Mouse (Mus musculus) macrophage (primary cell): ENCODE results near the gene Ube2e3. TPM values are rescaled to one million over a fixed set of nuclear protein-coding genes. Genes with fewer than 3 reads are reported as not detected.

Source experiments
- H3K27ac ChIP-seq: fragments of 350-480 bp; formaldehyde crosslinking; 2 replicates; pipeline ENCODE4 v1.9.0; 2021
- H3K36me3 ChIP-seq: fragments of 350-480 bp; formaldehyde crosslinking; 2 replicates; pipeline ENCODE4 v1.9.0; 2021; ENCODE audit errors: inconsistent target
- H3K4me3 ChIP-seq: fragments of 350-480 bp; formaldehyde crosslinking; 2 replicates; pipeline ENCODE4 v1.9.0; 2021; ENCODE audit errors: inconsistent target
- H3K79me2 ChIP-seq: fragments of 350-480 bp; formaldehyde crosslinking; 2 replicates; pipeline ENCODE4 v1.9.0; 2021; ENCODE audit errors: inconsistent target
- WGBS: methylation state at CpG from one replicate; pipeline ENCODE4 v1.1.7; 2026; ENCODE audit warnings: inconsistent platforms; ENCODE audit not compliant: missing documents; 5-methylcytosine and 5-hydroxymethylcytosine counted together
- polyA plus RNA-seq: library from polyadenylated mRNA; stranded (reverse); fragments of 250-400 nt; gene quantifications from 3 replicates; pipeline ENCODE4 v1.2.4, GENCODE M21; 2018; ENCODE audit warnings: inconsistent platforms

Gene Ube2e3
- polyA plus RNA-seq, 1 experiment from 2014 or later: 26.6 TPM

GRCm38 (mm10) chr2:78869721-78870442, 2.0 kb downstream of the Ube2e3 start:
- WGBS: 2% methylated on average over 31 of the region's 35 CpGs
- Histone ChIP-seq H3K36me3 (no peaks in the 10 kb centered on the region), H3K27ac (no peak overlapping the region), H3K4me3 (peak overlapping the region; percentile 58), H3K79me2 (peaks cover 40% of the 10 kb centered on the region)

GRCm38 (mm10) chr2:78870443-78871025, 2.6 kb downstream of the Ube2e3 start:
- Histone ChIP-seq H3K36me3 (no peaks in the 10 kb centered on the region), H3K79me2 (peaks cover 47% of the 10 kb centered on the region), H3K27ac (no peak overlapping the region), H3K4me3 (peak overlapping the region; percentile 58)
- 14% methylated on average over 10 of the region's 10 CpGs for WGBS

DNA sequence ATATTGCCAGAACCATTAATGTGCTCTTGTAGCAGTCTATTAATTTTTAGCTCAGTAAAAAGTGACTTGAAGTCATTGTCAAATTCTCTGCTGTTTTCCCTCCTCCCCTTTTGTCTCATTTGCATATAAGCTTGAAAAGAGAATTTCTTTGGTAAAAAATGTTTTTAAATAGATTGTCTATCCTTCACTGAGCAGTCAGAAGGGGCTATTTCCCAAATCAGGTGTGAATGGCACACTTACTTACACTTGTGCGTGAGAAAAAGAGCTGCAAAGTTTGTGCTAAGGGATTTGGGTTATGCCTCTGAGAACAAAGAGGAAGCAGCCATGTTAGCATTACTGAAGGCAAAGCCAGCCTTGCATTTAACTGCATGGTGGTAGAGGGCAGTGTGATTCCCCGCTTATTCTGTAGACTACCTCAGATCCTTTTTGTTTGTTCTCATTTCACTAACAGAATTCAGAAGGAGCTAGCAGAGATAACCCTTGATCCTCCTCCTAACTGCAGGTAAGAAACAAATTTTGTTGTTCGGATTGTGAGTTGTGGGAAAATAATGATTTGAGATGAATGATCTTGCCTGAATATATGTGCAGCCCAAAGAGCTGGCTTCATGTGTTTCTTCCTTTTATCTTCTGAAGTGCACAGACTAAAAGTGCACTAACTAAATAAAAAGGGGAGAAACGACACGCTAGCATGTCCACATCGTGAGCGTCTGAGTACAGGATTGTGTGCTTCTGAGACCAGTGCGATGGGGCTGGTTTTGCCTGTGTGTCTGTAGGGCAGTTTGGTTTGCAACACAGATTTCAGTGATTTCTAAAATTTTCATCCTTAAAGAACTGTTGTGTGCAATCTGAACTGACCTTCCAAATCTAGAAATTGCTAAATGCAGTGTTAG, 4.3 kb downstream of the Ube2e3 start:
- WGBS: 44% methylated on average over 8 of the region's 8 CpGs
- H3K27ac ChIP-seq: no peak overlapping the region

DNA sequence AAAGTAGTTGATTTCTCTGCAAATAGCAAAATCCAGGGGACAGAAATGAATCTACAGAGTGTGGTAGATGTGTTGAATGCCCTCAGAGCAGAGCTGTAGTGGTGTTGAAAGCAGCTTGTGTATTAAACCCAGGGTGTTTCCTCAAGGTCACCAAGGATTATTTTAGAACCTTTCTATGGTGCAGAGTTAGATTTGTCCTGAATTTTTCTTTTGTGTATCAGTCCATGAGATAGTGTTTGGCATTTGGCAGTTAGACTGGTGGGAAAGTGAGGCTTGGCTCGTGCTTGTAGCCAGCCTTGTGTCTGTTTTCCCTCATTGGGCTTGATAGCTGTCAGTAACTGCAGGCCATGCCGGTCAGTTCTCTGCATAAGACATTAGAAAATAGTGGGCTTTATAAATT, 6.0 kb downstream of the Ube2e3 start:
- no peak overlapping the region for H3K27ac ChIP-seq
- H3K79me2 ChIP-seq: peaks cover 81% of the 10 kb centered on the region
- H3K4me3 ChIP-seq: no peak overlapping the region
- 89% methylated on average over 2 of the region's 2 CpGs for whole genome bisulfite sequencing
- no peaks in the 10 kb centered on the region for H3K36me3 ChIP-seq

More for the DNA sequence above, 4.3 kb downstream of the Ube2e3 start:
- Histone ChIP-seq H3K4me3 (no peak overlapping the region), H3K36me3 (no peaks in the 10 kb centered on the region), H3K79me2 (peaks cover 63% of the 10 kb centered on the region)

DNA sequence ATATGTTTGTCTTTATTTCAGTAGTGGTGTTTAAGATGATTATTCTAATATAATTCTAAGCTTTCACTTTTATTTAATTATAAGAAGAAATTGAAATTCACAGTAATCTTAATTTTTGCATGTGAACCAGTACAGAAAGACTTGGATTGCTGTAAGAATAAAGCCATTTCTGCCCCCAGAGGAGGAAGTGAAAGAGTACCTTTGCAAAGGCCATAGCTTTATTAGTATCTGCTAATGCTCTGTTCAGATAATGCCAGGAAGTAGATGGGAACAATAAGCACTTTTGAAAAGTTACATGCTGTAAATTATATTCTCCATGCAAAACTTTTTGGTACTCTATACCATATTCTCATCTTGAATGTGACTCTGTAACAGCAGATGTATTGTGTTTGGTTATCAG, 8.1 kb downstream of the Ube2e3 start:
- Histone ChIP-seq H3K36me3 (no peaks in the 10 kb centered on the region), H3K4me3 (no peak overlapping the region), H3K79me2 (peaks cover 90% of the 10 kb centered on the region), H3K27ac (no peak overlapping the region)

- Histone ChIP-seq H3K79me2 (peaks cover 100% of the 10 kb centered on the region), H3K36me3 (no peaks in the 10 kb centered on the region), H3K27ac (no peak overlapping the region), H3K4me3 (no peak overlapping the region)
- 88% methylated on average over 1 of the region's 1 CpGs for WGBS
These were observed 14.1 kb downstream of the Ube2e3 start for GRCm38 (mm10) chr2:78882068-78882467.

GRCm38 (mm10) chr2:78882743-78883433, 15.0 kb downstream of the Ube2e3 start:
- Histone ChIP-seq H3K79me2 (peaks cover 100% of the 10 kb centered on the region), H3K27ac (no peak overlapping the region), H3K36me3 (no peaks in the 10 kb centered on the region), H3K4me3 (no peak overlapping the region)
- 97% methylated on average over 3 of the region's 3 CpGs for WGBS

DNA sequence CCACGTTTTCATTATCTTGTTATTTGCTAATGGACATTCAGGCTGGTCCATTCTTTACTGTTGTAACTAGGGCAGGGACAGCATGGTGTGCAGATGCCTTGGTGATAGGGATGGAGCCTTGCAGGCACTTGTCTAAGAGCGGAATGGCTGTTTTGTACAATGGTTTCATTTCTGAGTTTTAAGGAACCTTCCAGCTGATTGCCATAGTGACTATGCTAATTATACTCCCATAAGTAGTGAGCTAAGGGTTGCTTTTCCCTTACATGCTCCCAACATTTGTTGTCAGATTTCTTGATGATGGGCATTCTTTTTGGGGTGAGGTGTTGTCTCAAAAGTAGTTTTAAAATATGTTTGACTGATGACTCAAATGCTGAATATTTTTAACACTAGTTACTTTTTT, 18.5 kb downstream of the Ube2e3 start:
- Histone ChIP-seq H3K4me3 (no peak overlapping the region), H3K36me3 (no peaks in the 10 kb centered on the region), H3K27ac (no peak overlapping the region), H3K79me2 (peaks cover 100% of the 10 kb centered on the region)
- 59% methylated on average over 2 of the region's 2 CpGs for WGBS

GRCm38 (mm10) chr2:78888190-78888589, 20.3 kb downstream of the Ube2e3 start:
- H3K4me3 ChIP-seq: no peak overlapping the region
- WGBS: 70% methylated on average over 3 of the region's 3 CpGs
- H3K27ac ChIP-seq: no peak overlapping the region
- H3K79me2 ChIP-seq: peaks cover 100% of the 10 kb centered on the region
- no peaks in the 10 kb centered on the region for H3K36me3 ChIP-seq

DNA sequence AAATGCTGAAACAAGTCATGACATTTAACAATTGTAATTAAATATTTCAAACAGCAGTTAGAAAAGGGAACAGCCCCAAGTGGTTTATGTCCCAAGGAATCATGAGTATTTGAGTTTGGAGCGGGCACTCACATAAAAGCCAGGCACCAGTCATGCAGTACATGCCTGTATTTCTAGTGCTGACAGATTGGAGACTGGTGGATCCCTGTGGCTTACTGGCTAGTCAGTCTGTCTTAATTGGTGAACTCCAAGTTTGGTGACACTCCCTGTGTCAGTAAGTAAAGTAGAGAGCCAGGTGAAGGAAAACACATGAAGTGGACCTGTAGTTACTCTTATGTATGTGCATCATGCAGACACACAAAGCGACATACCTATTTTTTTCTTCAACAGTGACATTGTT, 27.3 kb downstream of the Ube2e3 start:
- H3K27ac ChIP-seq: no peak overlapping the region
- H3K36me3 ChIP-seq: no peaks in the 10 kb centered on the region
- peaks cover 94% of the 10 kb centered on the region for H3K79me2 ChIP-seq
- no peak overlapping the region for H3K4me3 ChIP-seq
- WGBS: 91% methylated on average over 2 of the region's 2 CpGs

DNA sequence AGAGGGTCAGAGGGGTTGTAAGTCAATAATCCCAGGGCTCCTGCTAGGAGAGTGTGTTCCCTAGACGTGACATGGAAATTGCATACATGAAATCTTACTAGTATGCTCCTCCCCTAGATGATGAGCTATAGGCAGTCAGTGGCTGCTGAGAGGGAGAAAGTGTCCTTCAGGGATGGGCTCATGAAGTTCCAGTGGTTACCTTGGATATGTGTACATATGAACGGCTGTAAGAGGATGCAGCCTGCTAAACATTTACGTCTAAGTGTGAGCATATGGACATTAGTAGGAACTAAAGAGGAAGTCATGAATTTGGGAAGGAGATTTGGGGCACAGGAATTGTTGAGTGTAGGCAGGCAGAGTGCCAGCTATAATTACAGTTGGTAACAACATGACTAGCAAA, 38.0 kb downstream of the Ube2e3 start:
- Histone ChIP-seq H3K4me3 (no peak overlapping the region), H3K27ac (no peak overlapping the region)

DNA sequence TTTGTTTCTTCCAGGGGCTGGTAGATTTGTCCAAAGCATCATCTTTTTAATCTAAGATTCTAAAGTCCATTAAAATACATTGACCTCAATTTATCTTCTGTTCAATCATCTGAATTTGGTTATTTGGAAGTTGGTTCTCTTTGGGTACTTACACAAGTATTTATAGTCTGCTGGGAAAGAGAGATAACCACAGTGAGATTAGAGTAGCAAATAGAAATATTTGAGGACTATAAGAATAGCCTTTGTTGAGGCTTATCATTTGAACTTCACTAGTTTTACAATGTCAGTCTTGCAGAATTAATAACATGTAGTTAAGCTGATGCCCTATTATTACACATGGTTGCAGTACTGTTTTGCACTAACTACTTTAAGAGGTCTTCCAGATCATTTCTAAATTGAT, 43.6 kb downstream of the Ube2e3 start:
- Histone ChIP-seq H3K79me2 (peaks cover 68% of the 10 kb centered on the region), H3K27ac (no peak overlapping the region), H3K36me3 (no peaks in the 10 kb centered on the region), H3K4me3 (no peak overlapping the region)

More for the DNA sequence above, 38.0 kb downstream of the Ube2e3 start:
- WGBS: 37% methylated on average over 3 of the region's 3 CpGs
- peaks cover 99% of the 10 kb centered on the region for H3K79me2 ChIP-seq
- no peaks in the 10 kb centered on the region for H3K36me3 ChIP-seq

DNA sequence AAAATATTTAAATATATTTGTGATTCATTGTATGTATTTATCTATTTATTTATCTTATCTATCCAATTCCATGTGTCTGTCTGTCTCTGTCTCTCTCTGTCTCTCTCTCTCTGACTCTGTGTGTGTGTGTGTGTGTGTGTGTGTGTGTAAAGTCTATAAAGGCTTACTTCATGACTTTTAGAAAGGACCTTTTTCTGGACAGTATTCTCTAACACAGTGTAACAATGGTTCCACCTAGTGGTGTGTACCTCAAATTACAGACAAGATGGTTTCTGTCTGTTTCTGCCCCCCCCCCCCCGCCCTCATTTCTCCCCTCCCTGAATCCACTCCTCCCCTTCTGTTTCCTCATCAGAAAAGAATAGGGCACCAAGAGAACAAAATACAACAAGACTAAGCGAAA, 46.9 kb downstream of the Ube2e3 start:
- Histone ChIP-seq H3K4me3 (no peak overlapping the region), H3K27ac (no peak overlapping the region), H3K79me2 (peaks cover 35% of the 10 kb centered on the region; the same call in 1 of the 2 replicates), H3K36me3 (no peaks in the 10 kb centered on the region)
- WGBS: 78% methylated on average over 1 of the region's 2 CpGs

DNA sequence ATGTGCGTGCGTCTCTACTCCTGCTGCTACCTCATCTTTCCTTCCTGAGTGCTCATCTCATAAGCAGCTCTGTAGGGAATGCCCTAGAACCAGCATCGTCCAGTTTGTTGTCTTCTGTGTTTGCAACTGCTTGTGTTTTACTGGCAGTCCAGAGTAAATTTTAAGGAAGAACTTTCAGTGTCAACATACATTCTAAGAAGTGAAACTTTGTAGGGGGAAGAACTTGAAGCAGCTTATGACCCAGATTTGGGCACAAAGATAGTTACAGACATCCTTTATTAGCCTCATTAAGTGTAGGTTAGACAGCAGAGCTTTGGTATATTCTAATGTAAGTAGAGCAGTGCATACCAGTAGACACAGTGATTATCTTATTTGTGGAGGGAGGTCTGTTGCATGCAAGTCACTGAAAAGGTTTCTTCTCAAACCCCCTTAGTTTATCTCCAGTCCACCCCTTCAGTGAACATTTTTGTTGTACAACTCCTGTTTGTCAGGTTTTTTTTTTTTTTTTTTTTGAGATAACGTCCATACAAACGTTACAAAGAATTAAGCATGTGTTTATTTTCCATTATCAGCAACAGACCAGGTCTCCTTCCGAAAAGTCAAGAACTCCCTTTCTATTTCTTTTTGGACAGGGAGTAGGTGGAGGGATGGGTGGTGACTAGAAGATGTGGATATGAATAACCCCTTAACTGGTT, 55.2 kb downstream of the Ube2e3 start:
- no peaks in the 10 kb centered on the region for H3K36me3 ChIP-seq
- no peaks in the 10 kb centered on the region for H3K79me2 ChIP-seq
- WGBS: 79% methylated on average over 6 of the region's 6 CpGs
- no peak overlapping the region for H3K27ac ChIP-seq
- no peak overlapping the region for H3K4me3 ChIP-seq
